Mouse (Mus musculus) gastrocnemius, adult 18-20 months (tissue): ENCODE data around the gene Dlg2. TPM values are rescaled to one million over a fixed set of nuclear protein-coding genes. Genes with fewer than 3 reads are reported as not detected.

ENCODE experiments used
- DNase-seq: peaks from one replicate; pipeline ENCODE4 v3.0.0; 2021; ENCODE audit warnings: low spot score
- total RNA-seq, 2 experiments: library from RNA; stranded (reverse); gene quantifications; 2 replicates each; pipeline ENCODE4 v1.2.3; 2021

Dlg2 gene
- total RNA-seq, 2 experiments from 2014 or later = 0.50 to 1.5 TPM

- no peak for DNase-seq
Observed at GRCm38 (mm10) chr7:91089211-91089930, 612.9 kb downstream of the Dlg2 start.

- DNase-seq = no peak
Observed at GRCm38 (mm10) chr7:91090317-91090829, 613.9 kb downstream of the Dlg2 start.

- DNase-seq = no peak
Observed at GRCm38 (mm10) chr7:91090830-91091683, 614.6 kb downstream of the Dlg2 start.

GRCm38 (mm10) chr7:91096467-91096866 lies 620.0 kb downstream of the Dlg2 start:
- DNase-seq = no peak

- DNase-seq = no peak
Observed at GRCm38 (mm10) chr7:91098521-91098920, 622.0 kb downstream of the Dlg2 start.

GRCm38 (mm10) chr7:91109575-91109974 lies 633.1 kb downstream of the Dlg2 start:
- DNase-seq = no peak

- no peak for DNase-seq
Observed at GRCm38 (mm10) chr7:91132128-91132527, 655.7 kb downstream of the Dlg2 start.

- no peak for DNase-seq
Observed at GRCm38 (mm10) chr7:91154096-91154495, 677.6 kb downstream of the Dlg2 start.

- no peak for DNase-seq
Observed at GRCm38 (mm10) chr7:91159144-91159543, 682.7 kb downstream of the Dlg2 start.

GRCm38 (mm10) chr7:91161643-91162175 lies 685.2 kb downstream of the Dlg2 start:
- no peak for DNase-seq

GRCm38 (mm10) chr7:91173560-91173959 lies 697.1 kb downstream of the Dlg2 start:
- no peak for DNase-seq

- DNase-seq = no peak
Observed at GRCm38 (mm10) chr7:91188211-91188610, 711.7 kb downstream of the Dlg2 start.

- no peak for DNase-seq
Observed at GRCm38 (mm10) chr7:91199372-91199771, 722.9 kb downstream of the Dlg2 start.

- no peak for DNase-seq
Observed at GRCm38 (mm10) chr7:91208083-91208852, 731.8 kb downstream of the Dlg2 start.

- DNase-seq = no peak
Observed at GRCm38 (mm10) chr7:91208973-91209372, 732.5 kb downstream of the Dlg2 start.

GRCm38 (mm10) chr7:91212236-91212635 lies 735.8 kb downstream of the Dlg2 start:
- no peak for DNase-seq

GRCm38 (mm10) chr7:91214921-91215320 lies 738.4 kb downstream of the Dlg2 start:
- DNase-seq = no peak

GRCm38 (mm10) chr7:91218321-91218987 lies 742.0 kb downstream of the Dlg2 start:
- no peak for DNase-seq

GRCm38 (mm10) chr7:91226442-91226841 lies 750.0 kb downstream of the Dlg2 start:
- peak; percentile 26 for DNase-seq

- no peak for DNase-seq
Observed at GRCm38 (mm10) chr7:91241718-91242117, 765.2 kb downstream of the Dlg2 start.

- no peak for DNase-seq
Observed at GRCm38 (mm10) chr7:91261672-91262030, 785.2 kb downstream of the Dlg2 start.
